Mouse (Mus musculus): ENCODE measurements around the gene Ier3.

Ier3 gene

GRCm38 (mm10) chr17:35812307-35812706, 9.2 kb upstream of the Ier3 start:
- no peak for DNase-seq

DNA sequence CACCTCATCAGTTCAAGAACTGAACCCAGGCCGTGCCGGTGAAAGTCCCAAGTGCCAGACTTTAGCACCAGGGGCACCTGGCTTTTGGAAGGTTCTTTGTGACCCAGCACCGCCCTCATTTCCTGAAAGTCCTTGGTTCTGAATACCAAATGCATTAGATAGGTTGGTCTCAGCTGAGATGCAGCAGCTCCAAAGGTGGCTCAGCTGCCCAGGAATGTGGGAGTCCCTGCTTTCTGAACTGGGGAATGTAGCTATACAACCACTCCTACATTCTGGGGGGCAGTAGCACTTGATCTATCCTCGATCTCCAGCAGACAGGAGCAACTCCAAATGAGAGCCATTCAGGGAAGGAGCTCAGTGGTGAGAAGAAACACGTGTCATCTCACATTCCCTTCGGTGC, 8.7 kb upstream of the Ier3 start:
- DNase-seq: no peak

DNA sequence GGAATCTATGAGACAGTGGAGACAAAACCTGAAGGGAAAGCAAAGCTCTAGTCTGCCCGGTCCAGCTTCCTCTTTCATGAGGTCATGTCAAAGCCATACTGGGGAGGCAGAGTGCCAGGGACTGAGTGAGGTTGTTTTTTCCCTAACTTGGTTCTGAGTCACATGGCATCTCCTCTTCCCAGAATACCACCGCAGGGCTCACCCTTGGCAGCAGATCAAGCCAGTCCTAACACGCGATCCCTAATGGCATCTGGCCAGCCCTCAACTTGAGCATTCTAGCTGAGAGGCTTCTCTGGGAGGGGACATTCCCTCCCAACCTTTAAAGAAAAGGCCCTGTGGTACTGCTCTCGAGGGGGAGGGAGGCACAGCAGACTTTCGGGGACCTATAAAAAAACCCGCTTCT, 8.2 kb upstream of the Ier3 start:
- DNase-seq: peak; percentile 67

- no peak for DNase-seq
These were observed 7.8 kb upstream of the Ier3 start for GRCm38 (mm10) chr17:35813653-35814052.

DNA sequence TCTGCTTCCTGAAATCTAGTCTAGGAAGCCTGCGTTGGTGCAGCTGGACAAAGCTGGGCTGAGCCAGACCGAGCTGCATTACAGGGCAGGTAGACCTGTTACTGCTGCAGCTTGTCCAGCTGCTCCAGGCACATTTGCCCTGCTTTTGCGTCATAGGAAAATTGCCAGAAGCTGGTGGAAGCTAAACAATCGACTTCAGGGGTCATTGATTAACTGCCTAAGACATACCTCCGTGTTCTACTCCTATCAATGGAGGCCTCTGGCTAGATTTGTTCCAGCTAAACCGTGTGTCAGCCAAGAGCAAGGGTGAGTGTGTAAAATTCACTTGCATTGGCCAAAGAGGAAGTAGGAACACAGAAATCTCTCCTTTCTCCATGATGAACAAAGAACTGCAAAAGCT, 6.8 kb upstream of the Ier3 start:
- no peak for DNase-seq

DNA sequence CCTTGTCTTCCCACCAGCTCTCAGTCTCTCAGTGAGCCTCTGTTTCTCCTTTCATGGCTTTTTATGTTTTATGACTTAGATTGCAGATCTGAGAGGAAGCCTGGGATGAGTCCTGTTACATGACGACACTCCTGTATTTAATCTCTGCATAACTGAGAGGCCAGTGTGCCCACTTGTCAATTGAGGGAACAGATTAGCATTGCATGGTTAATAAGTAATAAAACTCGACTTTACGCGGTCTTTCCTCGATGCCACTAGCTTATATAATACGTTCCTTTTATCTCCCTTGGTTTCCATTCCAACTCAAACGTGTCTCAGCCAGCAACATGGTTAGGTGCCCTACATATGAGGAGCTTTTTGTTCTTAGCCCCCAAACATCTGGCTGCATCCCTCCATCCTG, 5.6 kb upstream of the Ier3 start:
- no peak for DNase-seq

DNA sequence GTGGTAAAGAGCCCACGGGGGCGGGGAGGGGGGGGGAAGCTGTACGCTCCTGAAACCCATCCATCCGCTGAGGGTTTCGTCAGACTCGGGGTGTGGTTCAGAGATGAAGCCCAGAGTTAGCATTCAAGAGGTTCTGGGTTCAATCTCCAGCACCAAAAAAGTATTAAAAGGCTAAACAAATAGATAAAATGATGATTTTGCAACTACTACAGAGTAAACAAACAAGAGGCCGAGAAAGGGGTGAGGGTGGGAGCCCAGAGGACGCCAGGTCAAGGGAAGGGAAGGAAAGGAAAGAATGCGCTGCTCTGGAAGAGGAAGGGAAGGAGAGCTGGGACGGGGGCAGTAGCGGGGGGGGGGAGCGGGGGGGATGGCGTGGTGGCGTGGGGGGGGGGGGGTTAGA, 4.8 kb upstream of the Ier3 start:
- no peak for DNase-seq

DNA sequence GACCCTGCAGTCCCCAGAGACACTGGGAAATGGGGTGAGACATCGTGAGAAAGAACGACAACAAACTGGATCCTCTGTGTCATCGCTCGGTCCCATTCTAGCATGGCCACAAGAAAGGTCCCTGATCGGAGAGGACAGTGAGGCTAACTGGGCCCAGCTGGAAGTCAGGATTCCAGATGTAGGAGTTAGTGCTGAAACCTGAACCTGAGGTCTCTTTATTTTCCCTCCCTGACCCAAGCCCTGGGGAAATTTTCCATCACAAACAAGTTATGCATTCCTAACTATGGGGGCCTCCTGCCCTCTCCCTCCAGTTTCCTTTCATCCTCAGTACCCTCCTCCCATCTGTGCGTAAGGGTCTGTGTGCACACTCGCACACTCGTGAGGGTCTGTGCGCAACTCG, 4.3 kb upstream of the Ier3 start:
- no peak for DNase-seq

- no peak for DNase-seq
These were observed 1.4 kb upstream of the Ier3 start for GRCm38 (mm10) chr17:35820111-35820510.

DNA sequence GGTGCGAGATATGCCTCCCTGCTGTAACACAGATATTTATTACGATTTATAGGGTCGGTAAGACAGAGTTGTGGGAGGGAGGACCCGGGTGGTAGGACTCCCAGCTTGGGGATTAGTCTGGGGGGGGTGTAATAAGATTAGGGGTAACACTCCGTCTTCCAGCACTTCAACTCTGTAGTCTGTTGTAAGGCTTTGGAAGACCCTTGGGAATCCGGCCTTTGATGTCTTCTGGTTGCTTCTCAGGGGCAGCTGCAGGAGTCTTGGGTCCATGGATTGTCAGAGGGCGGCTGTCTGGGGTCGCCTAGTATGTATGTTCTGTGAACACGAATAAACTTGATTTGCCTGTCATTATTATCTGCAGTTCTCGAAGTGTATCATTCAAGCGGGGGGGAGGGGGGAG, 1.1 kb downstream of the Ier3 start:
- no peak for DNase-seq

DNA sequence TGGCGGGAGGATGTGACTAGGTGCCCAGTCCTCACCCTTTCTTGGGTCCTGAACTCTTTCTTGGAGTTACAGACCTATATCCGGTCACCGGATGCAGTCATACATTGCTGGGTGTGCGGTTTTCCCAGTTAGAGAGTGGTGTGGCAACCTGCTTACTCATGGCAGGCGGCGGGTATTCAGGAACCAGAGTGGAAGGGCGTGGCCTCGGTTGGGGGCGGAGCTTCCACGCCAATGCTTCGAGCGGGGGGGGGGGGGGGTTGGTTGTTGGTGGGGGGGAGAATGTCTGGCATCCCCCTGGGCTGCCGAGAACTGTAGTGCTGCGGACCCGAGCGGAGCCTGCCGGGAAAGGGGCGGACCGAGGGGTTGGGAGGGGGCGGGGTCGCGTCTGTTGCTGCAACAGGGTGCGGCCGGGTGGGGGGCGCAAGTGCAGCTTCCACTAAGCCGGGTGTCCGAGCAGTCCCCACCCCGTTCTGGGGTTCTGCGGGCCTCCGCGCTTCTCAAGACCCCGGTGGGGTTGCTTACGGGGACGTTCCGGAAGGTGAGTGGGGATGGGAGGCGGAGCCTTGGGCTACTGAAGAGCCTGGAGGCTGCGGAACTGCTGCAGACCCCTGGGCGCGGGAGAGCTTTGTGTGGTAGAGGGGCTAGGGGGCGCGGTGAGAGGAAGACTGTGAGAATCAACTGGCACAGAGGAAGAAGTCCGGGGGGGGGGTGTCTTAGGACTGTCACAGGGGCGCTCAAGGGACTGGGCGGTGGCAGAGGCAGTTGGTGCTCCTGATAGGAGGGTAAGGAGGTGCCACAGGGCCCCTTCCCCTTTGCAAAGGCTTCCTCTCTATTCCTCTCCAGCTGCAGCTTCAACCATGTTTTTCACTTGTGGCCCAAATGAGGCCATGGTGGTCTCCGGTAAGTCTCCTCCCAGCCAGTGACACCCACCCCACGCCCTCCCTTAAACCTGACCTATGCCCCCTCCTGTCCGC, 1.8 kb downstream of the Ier3 start, which contains the start of gene Flot1:
Gene Flot1 (plus strand): TSS at position 267 of the 974 bp plus-strand sequence.
- DNase-seq: peak; percentile 85

DNA sequence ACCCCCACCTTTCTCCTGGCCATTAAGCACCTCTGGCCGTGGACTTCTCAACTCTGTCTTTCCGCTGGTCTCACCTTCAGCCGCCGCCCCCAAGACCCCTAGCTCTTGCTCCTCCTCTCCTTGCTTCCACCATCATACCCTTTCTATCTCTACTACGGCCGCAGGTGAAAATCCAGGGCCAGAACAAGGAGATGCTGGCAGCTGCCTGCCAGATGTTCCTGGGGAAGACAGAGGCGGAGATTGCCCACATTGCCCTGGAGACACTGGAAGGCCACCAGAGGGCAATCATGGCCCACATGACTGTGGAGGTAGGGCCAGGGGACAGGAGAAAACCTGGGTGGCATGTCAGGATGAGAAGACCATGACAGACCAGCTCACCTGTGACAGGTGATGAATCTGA, 2.9 kb downstream of the Ier3 start:
- no peak for DNase-seq

GRCm38 (mm10) chr17:35825109-35825850, 3.8 kb downstream of the Ier3 start:
- no peak for DNase-seq

- DNase-seq: peak; percentile 86
These were observed 8.3 kb downstream of the Ier3 start for GRCm38 (mm10) chr17:35829737-35830136.

- DNase-seq: no peak
These were observed 11.1 kb downstream of the Ier3 start for GRCm38 (mm10) chr17:35832400-35833238.

DNA sequence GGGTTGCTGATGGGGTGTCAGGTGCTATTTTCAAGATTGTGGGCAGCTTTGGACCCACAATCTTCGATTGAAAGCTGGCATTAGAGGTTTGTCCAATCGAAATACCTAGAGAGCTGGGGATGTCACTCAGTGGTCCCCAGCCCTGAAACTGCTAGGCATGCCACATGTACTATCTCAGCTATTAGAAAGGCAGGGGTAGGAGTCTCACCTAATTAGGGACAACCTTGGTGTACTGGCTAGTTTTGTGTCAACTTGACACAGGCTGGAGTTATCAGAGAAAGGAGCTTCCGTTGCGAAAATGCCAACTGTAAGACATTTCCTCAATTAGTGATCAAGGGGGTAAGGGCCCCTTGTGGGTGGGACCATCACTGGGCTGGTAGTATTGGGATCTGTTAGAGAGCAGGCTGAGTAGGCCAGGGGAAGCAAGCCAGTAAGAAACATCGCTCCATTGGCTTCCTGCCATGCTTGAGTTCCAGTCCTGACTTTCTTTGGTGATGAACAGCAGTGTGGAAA, 11.8 kb downstream of the Ier3 start:
- no peak for DNase-seq

GRCm38 (mm10) chr17:35833894-35834293, 12.4 kb downstream of the Ier3 start:
- no peak for DNase-seq

DNA sequence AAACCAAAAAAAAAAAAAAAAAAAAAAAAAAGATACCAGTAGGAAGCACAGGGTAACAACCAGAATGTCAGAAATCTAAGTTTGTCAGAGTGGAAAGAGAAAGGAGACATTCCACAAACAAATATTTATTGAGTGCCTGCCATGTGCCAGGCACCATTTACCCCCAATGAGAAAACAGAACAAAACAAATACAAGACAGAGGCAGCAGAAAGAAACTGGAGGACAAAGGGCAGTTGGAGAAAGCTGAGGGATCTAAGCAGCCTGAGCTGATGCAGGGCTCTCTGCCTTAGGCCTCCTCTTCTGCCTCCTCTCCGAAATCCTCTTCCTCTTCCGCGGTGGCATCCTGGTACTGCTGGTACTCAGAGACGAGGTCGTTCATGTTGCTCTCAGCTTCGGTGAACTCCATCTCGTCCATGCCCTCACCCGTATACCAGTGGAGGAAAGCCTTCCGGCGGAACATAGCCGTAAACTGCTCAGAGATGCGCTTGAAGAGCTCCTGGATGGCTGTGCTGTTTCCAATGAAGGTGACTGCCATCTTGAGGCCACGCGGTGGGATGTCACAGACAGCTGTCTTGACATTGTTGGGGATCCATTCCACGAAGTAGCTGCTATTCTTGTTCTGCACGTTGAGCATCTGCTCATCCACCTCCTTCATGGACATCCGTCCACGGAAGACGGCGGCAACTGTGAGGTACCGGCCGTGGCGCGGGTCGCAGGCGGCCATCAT, 13.4 kb downstream of the Ier3 start:
- DNase-seq: no peak

DNA sequence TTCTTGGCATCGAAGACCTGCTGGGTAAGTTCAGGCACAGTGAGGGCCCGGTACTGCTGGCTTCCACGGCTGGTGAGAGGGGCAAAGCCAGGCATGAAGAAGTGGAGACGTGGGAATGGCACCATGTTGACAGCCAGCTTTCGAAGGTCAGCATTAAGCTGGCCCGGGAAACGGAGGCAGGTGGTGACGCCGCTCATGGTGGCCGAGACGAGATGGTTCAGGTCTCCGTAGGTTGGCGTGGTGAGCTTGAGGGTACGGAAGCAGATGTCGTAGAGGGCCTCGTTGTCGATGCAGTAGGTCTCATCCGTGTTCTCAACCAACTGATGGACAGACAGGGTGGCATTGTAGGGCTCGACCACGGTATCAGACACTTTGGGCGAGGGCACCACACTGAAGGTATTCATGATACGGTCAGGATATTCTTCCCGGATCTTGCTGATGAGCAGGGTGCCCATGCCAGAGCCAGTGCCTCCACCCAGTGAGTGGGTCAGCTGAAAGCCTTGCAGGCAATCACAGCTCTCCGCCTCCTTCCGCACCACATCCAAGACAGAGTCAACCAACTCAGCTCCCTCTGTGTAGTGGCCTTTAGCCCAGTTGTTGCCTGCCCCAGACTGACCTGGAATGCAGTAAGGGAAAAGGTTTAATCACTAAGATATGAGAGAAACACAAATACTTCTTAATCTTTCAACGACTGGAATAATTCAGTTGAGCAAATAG, 14.1 kb downstream of the Ier3 start:
- DNase-seq: no peak

GRCm38 (mm10) chr17:35836178-35836965, 14.9 kb downstream of the Ier3 start:
- peak; percentile 90 for DNase-seq
